Mouse (Mus musculus) stomach, postnatal 0 days (tissue): ENCODE measurements around the gene B3gnt8.

Source experiments
- CTCF ChIP-seq: IDR thresholded peaks from 2 replicates; pipeline ENCODE4 v1.5.1; 2016; ENCODE audit warnings: antibody characterized with exemption, low read depth, mild to moderate bottlenecking, moderate library complexity
- EP300 ChIP-seq: optimal IDR thresholded peaks from 2 replicates; pipeline ENCODE3; 2016; ENCODE audit warnings: antibody characterized with exemption

- TF ChIP-seq EP300, result no peak
- no peak for TF ChIP-seq CTCF
Measured at GRCm38 (mm10) chr7:25600666-25601065, 25.8 kb upstream of the B3gnt8 start.
